Comparison of ENCODE assay signal across 19 mouse cellular contexts in genomic region chr17:77877016-77877415, GRCm38 (mm10).
DNase-seq lines count a peak whose midpoint lies in the region; ATAC-seq and TF ChIP-seq lines count a peak whose summit lies in the region.
"Had no signal": no experiment of that assay in that cellular context is flagged by ENCODE, and none has a peak within 500 bp of the region (broad histone marks: within the 10 kb centered on the region; RNA-seq: fewer than 3 reads in every experiment).

No protein-coding gene starts in this region.

- peak; percentile 75 for DNase-seq in kidney, adult 2 months
- peak; percentile 19 for DNase-seq in retina, postnatal 1 day
- no peak for DNase-seq in retina, embryonic 14.5 days (ENCODE audit: low spot score)
- peak; percentile 11 for DNase-seq in kidney, postnatal 10 days
- DNase-seq in adrenal gland, adult 8-10 months = no peak
- DNase-seq in lung, postnatal 4 days = no peak
- DNase-seq: adrenal gland, postnatal 14 days; cerebellum, adult 11-12 months; cerebellum, adult 9-10 months; cerebellum, postnatal 36 days; gastrocnemius, postnatal 14 days had no signal

- H3K4me2 ChIP-seq in kidney, embryonic 14.5 days (replicated peaks; ENCODE audit: low read depth, low read length) = no peak overlapping the region
- H3K4me2 ChIP-seq: embryonic facial prominence, embryonic 13.5 days; forebrain, embryonic 12.5 days; heart, embryonic 12.5 days; hindbrain, embryonic 14.5 days had no signal

- no peaks in the 10 kb centered on the region for H3K4me1 ChIP-seq in kidney, adult 2 months (ENCODE audit: control insufficient read depth, insufficient read depth, low read length)
- H3K4me1 ChIP-seq in kidney, embryonic 14.5 days (ENCODE audit: control insufficient read depth, insufficient read depth, low read length) = no peaks in the 10 kb centered on the region
- H3K4me1 ChIP-seq: embryonic facial prominence, embryonic 13.5 days; heart, embryonic 12.5 days; hindbrain, embryonic 10.5 days had no signal

- no peaks in the 10 kb centered on the region for H3K36me3 ChIP-seq in kidney, adult 2 months (ENCODE audit: control insufficient read depth, insufficient read depth, low read length)
- H3K36me3 ChIP-seq in kidney, embryonic 14.5 days (ENCODE audit: control insufficient read depth, insufficient read depth, low read length) = no peaks in the 10 kb centered on the region
- H3K36me3 ChIP-seq: embryonic facial prominence, embryonic 13.5 days; forebrain, embryonic 12.5 days; heart, embryonic 12.5 days; hindbrain, embryonic 10.5 days had no signal

- no peaks in the 10 kb centered on the region for H3K9me3 ChIP-seq in kidney, embryonic 14.5 days (ENCODE audit: control insufficient read depth, low read length)
- H3K9me3 ChIP-seq: embryonic facial prominence, embryonic 13.5 days; forebrain, embryonic 12.5 days; heart, embryonic 12.5 days; hindbrain, embryonic 10.5 days had no signal

- WGBS in kidney, adult 2 months = 29% methylated on average over 2 of the region's 2 CpGs
- 26% methylated on average over 2 of the region's 2 CpGs for WGBS in kidney, embryonic 14.5 days

- no peaks in the 10 kb centered on the region for H3K27me3 ChIP-seq in kidney, adult 2 months (replicated peaks; ENCODE audit: control insufficient read depth, insufficient read depth, low read length)
- no peaks in the 10 kb centered on the region for H3K27me3 ChIP-seq in kidney, embryonic 14.5 days (ENCODE audit: control insufficient read depth, insufficient read depth, low read length)
- H3K27me3 ChIP-seq: CH12.LX; embryonic facial prominence, embryonic 13.5 days; forebrain, embryonic 12.5 days; heart, embryonic 12.5 days had no signal

- no peak overlapping the region for H3K27ac ChIP-seq in kidney, adult 2 months (ENCODE audit: insufficient read depth, low read depth, low read length)
- H3K27ac ChIP-seq in kidney, embryonic 14.5 days (ENCODE audit: low read depth, low read length) = no peak overlapping the region
- H3K27ac ChIP-seq: embryonic facial prominence, embryonic 13.5 days; forebrain, embryonic 12.5 days; hindbrain, embryonic 10.5 days; hindbrain, embryonic 14.5 days had no signal

- TF ChIP-seq CTCF in kidney, adult 2 months (conservative IDR thresholded peaks at IDR 0.05; ENCODE audit: insufficient read depth, insufficient read length, low read depth, low read length) = no peak

- H3K9ac ChIP-seq in kidney, embryonic 14.5 days (ENCODE audit: low read depth, low read length) = no peak overlapping the region
- H3K9ac ChIP-seq: embryonic facial prominence, embryonic 13.5 days; forebrain, embryonic 12.5 days; forebrain, postnatal 0 days; heart, embryonic 12.5 days; hindbrain, embryonic 14.5 days had no signal

- no peak for ATAC-seq in kidney, embryonic 14.5 days (ENCODE audit: low FRiP score, low TSS enrichment)
- ATAC-seq: forebrain, postnatal 0 days had no signal

- no peak overlapping the region for H3K4me3 ChIP-seq in kidney, adult 2 months (ENCODE audit: insufficient read depth, low read depth, low read length)
- no peak overlapping the region for H3K4me3 ChIP-seq in kidney, embryonic 14.5 days (ENCODE audit: low read length)
- H3K4me3 ChIP-seq: embryonic facial prominence, embryonic 13.5 days; forebrain, embryonic 12.5 days; heart, embryonic 12.5 days; hindbrain, embryonic 10.5 days had no signal

- no peak for TF ChIP-seq POLR2A in kidney, adult 2 months (IDR thresholded peaks at IDR 0.05; ENCODE audit: low read depth, low read length)

Comparison
In these comparisons a context has a peak if more than half of its experiments do, and no peak if none do; other contexts are left out.
1. DNase-seq: peak in kidney, adult 2 months (single experiment), retina, postnatal 1 day (single experiment) and kidney, postnatal 10 days (single experiment); none in retina, embryonic 14.5 days (single experiment), adrenal gland, adult 8-10 months (single experiment) and lung, postnatal 4 days (0 of 2).